25 mouse cellular contexts compared by ENCODE assay signal in the genomic region with DNA sequence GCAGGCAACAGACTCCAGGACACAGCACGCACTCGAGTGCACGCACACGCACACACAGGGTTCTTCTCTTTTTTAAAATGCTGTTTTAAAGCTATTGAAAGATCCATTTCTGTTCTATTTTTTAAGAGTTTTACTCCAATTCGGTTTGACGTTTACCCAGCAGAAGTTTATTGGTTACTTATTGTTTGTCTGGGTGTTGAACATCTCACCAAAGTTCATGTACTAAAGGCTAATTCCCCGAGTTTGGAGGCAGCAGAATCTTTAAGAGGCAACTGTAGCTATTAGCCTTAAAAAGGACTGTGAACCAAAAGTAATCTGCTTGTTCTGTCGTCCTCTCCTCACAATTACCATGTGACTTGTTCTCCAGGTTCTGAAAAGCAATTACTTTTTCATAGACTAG.
"Had no signal": no experiment of that assay in that cellular context is flagged by ENCODE, and none has a peak within 500 bp of the region (broad histone marks: within the 10 kb centered on the region; RNA-seq: fewer than 3 reads in every experiment).

No protein-coding gene starts in this region.

- DNase-seq: gastrocnemius, adult 2 months; gastrocnemius, postnatal 10 days; gastrocnemius, postnatal 25 days; heart, adult 18-20 months; heart, postnatal 10 days; heart, postnatal 4 days; kidney, postnatal 10 days; kidney, postnatal 4 days; liver; liver, embryonic 13.5 days; liver, postnatal 0 days had no signal

- H3K9me3 ChIP-seq: heart, embryonic 10.5 days; heart, embryonic 12.5 days; hindbrain, embryonic 10.5 days; hindbrain, embryonic 12.5 days; intestine, embryonic 15.5 days; limb, embryonic 10.5 days; limb, embryonic 12.5 days; liver, embryonic 13.5 days; liver, embryonic 15.5 days had no signal

- H3K4me2 ChIP-seq: heart, embryonic 12.5 days; hindbrain, embryonic 12.5 days; hindbrain, embryonic 14.5 days; intestine, embryonic 15.5 days; limb, embryonic 12.5 days; liver, embryonic 13.5 days; liver, embryonic 15.5 days had no signal

- ATAC-seq: hindbrain, embryonic 16.5 days; inflammation-experienced regulatory T-cells, adult 6 months; intestine, embryonic 15.5 days; intestine, postnatal 0 days; liver, postnatal 0 days had no signal

- H3K27ac ChIP-seq: gastrocnemius, adult 2 months; heart, embryonic 10.5 days; hindbrain, embryonic 10.5 days; hindbrain, embryonic 12.5 days; hindbrain, embryonic 14.5 days; intestine, embryonic 15.5 days; layer of hippocampus, adult 2 months; left cerebral cortex, adult 2 months; limb, embryonic 10.5 days; limb, embryonic 12.5 days; liver, embryonic 13.5 days; liver, embryonic 15.5 days had no signal

- H3K9ac ChIP-seq: heart, embryonic 12.5 days; hindbrain, embryonic 12.5 days; hindbrain, embryonic 14.5 days; intestine, embryonic 15.5 days; limb, embryonic 12.5 days; liver, embryonic 13.5 days; liver, embryonic 15.5 days; liver, postnatal 0 days had no signal

- H3K36me3 ChIP-seq: heart, embryonic 10.5 days; heart, embryonic 12.5 days; hindbrain, embryonic 10.5 days; hindbrain, embryonic 12.5 days; intestine, embryonic 15.5 days; limb, embryonic 10.5 days; limb, embryonic 12.5 days; liver, embryonic 13.5 days; liver, embryonic 15.5 days had no signal

- H3K4me1 ChIP-seq: heart, embryonic 10.5 days; heart, embryonic 12.5 days; hindbrain, embryonic 10.5 days; hindbrain, embryonic 12.5 days; intestine, embryonic 15.5 days; limb, embryonic 10.5 days; limb, embryonic 12.5 days; liver, embryonic 13.5 days; liver, embryonic 15.5 days had no signal

- H3K27me3 ChIP-seq: heart, embryonic 12.5 days; hindbrain, embryonic 12.5 days; intestine, embryonic 15.5 days; limb, embryonic 12.5 days; liver, embryonic 13.5 days; liver, embryonic 15.5 days had no signal

- H3K4me3 ChIP-seq: gastrocnemius, adult 2 months; heart, embryonic 10.5 days; heart, embryonic 12.5 days; hindbrain, embryonic 10.5 days; hindbrain, embryonic 12.5 days; intestine, embryonic 15.5 days; layer of hippocampus, adult 2 months; left cerebral cortex, adult 2 months; limb, embryonic 10.5 days; limb, embryonic 12.5 days; liver, embryonic 13.5 days; liver, embryonic 15.5 days had no signal
